Mouse (Mus musculus): Measurements from ENCODE around the gene Col18a1. TPM values are rescaled to one million over a fixed set of nuclear protein-coding genes. Genes with fewer than 3 reads are reported as not detected.

Gene Col18a1
- 10 to 100 TPM in 1 of 2 experiments, 1 to 10 TPM in 1; 9.0 to 12.9 TPM for total RNA-seq (2021)
- long read RNA-seq, experiment 1, partial matches to known transcripts, result 1 of 12 reads
- long read RNA-seq, experiment 1, other reads (novel, unspliced or antisense), result 11 of 12 reads
- long read RNA-seq, experiment 2, full-length matches to known transcripts, result 1 of 8 reads
- long read RNA-seq, experiment 2, partial matches to known transcripts, result 1 of 8 reads
- long read RNA-seq, experiment 2, other reads (novel, unspliced or antisense), result 6 of 8 reads

DNA sequence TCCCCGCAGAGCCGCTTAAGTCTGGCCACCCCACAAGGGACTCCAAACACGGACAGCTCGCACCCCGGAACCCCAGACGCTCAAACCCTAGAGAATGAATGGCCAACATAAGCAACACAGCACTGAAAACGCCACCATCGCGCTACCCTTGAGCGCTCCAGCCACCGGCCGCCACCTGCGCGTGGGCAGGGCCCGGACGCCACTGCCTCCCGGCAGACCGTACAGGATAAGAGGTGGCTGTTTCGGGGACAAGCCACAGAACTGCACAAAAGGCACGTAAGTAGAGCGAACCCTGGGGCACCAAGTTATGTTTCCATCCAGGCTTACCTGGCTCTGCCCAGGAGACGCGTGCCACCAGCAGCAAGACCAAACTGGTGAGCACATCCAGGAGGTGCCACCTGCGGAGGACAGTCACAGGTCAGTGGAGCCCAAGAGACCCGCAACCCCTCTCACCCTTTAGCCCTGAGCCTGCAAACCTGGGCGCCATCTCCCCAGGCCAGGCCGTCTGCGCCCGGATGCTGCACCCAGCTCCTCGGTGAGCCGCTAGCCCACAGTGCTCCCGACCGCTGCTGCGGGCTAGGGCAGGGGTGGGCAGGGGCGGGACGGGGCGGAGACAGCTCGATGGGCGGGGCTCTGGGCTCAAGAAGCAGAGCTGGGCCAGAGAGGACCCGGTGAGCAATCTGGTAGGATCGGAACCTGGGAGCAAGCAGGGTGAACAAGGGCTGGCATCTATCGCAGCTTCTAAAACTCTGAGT, at the start of gene Col18a1:
Gene Col18a1, minus strand, starts transcription at position 586 of the 755 bp plus-strand sequence.
- peak; percentile 24 for DNase-seq

DNA sequence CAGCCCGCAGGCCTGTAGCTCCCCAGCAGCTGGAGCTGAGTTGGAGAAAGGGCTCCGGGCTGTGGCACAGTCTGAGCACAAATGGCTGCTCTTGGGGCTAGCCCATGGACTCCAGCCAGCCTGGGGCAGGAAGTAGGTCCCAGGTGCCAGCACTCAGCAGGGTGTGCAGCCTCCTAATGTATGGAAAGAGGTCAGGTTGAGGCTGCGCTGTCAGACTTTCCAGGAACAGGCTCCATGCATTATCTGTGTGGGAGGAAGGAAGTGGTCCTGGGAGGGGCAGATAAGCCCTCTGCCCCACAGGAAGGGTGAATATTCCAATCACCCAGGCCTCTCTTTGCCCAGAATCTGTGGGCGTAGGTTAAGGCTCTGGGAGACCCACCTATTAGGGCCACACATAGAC, 49.3 kb upstream of the Col18a1 start:
- DNase-seq, result no peak

DNA sequence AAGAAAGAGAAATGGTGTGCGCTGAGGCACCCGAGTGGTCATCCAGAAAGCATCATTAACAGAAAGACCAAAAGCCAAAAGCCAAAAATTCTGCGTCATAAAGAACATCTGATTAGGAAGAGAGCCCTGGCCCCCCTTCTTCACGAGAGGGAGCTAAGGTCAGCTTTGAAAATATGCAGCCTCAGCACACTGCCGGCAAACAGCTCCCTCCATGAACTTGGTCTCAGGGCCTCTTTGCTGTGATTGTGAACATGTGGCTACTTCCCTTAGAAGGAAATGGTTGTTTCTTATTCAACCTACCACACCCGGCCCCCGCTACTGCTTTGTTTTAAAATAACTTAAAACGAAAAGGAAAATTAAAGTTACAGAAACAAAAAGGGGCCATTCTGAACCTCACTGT, 48.2 kb upstream of the Col18a1 start:
- no peak for DNase-seq

- no peak for DNase-seq
These were observed 47.1 kb upstream of the Col18a1 start for GRCm38 (mm10) chr10:77213483-77213882.

DNA sequence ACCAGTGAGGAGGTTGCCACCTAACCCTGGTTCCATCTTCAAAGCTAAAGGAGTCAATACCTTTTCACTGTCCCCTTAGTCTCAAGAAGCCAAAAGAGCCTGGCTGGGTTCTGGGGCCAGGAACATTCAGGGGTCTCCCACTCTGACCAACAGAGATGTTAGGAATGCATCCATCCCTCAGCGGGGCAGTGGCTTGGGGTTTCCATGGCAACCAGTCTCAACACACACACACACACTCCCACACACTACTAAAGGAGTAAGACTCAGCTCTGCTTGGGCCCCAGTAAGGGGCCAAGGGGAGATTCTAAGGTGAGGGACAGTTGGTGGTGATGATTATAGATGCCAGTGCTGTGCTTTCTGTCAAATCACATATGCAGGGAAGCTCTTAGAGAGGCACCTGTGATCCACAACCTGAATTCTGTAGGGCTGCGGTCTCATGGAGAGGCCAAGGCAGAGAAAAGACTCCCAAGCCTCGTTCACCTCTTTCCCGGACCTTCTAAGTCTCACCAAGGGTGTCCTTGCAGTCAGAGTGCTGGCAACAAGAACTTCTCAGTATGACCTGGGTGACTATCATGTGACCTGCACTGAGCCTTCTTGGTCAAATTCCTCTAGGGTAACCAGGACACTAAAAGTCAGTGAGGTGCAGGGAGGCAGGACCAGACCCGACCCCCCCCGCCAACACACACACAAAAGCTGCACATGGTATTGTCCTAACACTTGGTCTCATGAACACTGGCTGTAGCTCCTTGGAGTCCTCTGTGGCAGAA, 46.2 kb upstream of the Col18a1 start:
- DNase-seq, result no peak

GRCm38 (mm10) chr10:77211116-77211570, 44.8 kb upstream of the Col18a1 start:
- DNase-seq, result peak; percentile 81

- DNase-seq, result no peak
These were observed 44.3 kb upstream of the Col18a1 start for GRCm38 (mm10) chr10:77210666-77211065.

DNA sequence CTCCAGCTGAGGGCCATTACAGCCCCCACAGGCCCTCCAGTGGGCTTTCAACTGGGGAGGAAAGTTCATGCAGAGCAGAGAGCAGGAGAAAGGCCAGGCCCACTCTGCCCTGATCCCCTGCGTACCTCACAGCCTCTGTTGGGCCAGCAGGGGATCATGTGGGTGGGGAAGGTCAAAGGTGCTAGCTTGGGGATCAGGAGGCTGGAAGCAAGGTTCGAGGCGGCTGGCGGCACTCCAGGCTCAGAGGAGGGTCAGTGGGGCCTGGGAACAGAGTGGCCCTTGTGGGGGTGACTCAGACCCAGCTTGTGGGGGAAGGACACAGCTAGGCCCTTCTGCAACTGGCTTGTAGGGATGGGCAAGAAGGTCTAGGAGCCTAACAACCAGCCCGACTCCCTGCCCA, 42.9 kb upstream of the Col18a1 start:
- DNase-seq, result peak; percentile 33

- peak; percentile 69 for DNase-seq
These were observed 40.3 kb upstream of the Col18a1 start for GRCm38 (mm10) chr10:77206565-77207079.

- no peak for DNase-seq
These were observed 39.8 kb upstream of the Col18a1 start for GRCm38 (mm10) chr10:77206134-77206533.

DNA sequence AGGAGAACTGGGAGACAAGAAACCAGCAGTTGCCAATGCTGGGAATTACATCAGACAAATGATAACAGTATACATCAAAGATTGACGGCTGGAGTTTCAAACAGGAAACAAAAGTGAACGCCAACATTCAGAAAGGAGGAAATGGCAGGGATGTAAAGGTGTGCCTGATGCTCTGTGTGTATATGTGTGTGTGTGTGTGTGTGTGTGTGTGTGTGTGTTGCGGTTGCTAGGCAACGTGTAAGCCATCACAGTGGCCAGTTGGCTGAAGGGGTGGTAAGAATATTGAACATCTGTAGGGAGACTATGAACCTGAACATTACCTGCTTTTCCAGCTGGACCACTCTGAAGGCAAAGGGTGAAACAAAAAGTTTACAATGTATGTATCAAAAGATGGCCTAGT, 37.6 kb upstream of the Col18a1 start:
- DNase-seq, result no peak

DNA sequence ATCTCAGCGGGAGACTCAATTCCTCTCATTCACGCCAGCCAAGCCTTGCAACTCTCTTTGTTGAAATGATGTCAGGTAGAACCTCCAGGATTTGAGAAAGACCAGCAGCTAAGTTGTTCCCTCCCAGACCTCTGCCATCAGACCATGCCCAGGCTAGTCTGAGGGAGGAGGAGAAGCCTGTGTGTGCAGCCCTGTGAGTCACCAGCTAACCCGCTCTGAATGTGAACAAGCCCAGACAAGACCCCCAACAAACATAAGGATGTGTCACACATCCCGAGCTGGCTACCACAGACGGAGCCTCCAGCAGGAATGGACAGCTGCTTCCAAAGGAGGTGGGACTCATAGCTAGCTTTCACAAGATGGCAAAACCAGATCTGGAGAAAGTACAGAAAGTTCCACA, 35.6 kb upstream of the Col18a1 start:
- DNase-seq, result no peak

- peak; percentile 46 for DNase-seq
These were observed 33.9 kb upstream of the Col18a1 start for GRCm38 (mm10) chr10:77200295-77200694.

GRCm38 (mm10) chr10:77199229-77199628, 32.9 kb upstream of the Col18a1 start:
- no peak for DNase-seq

DNA sequence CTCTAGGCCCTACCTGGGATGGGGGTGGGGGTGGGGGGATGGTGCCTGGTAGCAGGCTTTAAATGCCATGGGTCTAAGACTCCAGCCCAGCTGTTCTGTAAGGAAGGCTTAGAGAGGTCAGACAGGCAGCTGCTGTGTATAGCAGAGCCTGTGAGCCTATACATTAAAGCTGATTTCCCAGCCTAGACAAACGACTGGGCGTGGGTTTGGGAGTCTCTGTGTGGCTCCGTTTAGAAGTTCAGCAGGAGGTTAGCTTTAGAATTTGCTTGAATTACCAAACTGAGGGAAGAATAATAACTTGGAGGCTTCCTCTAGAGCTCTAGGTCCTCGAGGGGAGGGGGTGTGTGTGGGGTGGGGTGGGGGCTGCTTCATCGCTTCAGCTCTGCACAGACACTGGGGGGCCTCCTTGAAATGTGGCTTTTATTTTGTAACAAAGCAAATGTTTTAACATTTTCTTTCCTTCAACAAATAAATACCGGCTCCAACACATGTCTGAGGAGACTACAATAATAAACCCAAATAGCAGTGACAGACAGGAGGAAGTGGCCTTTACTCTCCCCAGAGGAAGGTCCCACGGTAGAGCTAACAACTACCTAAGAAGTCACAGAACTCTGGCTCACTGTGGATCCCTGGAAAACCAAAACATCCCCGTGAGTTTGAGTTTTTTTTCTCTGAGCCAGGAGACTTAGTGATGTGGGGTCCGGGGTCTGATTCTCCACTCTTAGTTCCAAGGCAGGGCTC, 31.3 kb upstream of the Col18a1 start:
- DNase-seq, result no peak

DNA sequence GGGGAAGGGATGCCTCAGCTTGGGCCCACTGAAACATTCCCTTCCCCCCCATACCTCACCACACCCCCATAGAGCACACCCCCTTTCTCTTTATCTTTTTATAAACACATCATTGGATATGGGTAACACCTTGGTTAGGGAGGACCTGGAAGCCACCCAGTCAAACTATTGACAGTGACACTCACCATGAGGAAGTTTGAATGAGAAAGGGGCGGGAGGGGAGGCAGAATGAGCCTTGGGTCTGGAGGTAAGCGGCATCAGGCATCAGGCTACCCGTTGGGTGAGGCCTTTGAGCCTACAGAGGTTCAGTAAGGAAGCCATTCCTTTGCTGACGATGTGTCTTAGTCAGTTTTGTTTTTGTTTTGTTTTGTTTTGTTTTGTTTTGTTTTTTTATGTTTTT, 30.3 kb upstream of the Col18a1 start:
- no peak for DNase-seq

GRCm38 (mm10) chr10:77196115-77196514, 29.8 kb upstream of the Col18a1 start:
- DNase-seq, result no peak

GRCm38 (mm10) chr10:77193495-77193894, 27.1 kb upstream of the Col18a1 start:
- no peak for DNase-seq

GRCm38 (mm10) chr10:77192745-77193144, 26.4 kb upstream of the Col18a1 start:
- no peak for DNase-seq

- DNase-seq, result no peak
These were observed 24.9 kb upstream of the Col18a1 start for GRCm38 (mm10) chr10:77190967-77191915.

DNA sequence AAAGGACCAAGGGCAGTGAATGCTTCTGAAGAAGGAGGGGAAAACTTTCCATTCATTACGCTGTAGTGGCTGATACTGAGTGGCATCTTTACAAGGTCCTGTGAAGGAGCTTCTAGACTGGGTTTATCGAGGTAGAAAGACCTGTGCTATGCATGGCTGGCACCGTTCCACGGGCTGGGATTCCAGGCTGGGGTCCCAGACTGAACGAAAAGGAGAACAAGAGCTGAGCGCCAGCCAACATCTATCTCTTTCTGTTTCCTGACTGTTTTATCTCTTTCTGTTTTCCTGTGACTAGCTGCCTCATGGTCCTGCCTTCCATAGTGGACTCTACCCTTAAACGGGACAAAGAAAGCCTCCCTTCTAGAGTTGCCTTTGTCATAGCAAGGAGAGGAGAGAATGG, 21.1 kb upstream of the Col18a1 start:
- DNase-seq, result no peak
